Mouse (Mus musculus): ENCODE results near the gene Galnt10. TPM values are rescaled to one million over a fixed set of nuclear protein-coding genes. Genes with fewer than 3 reads are reported as not detected.

Galnt10 gene
- polyA plus RNA-seq, 1 experiment from 2014 or later: 19.3 TPM

DNA sequence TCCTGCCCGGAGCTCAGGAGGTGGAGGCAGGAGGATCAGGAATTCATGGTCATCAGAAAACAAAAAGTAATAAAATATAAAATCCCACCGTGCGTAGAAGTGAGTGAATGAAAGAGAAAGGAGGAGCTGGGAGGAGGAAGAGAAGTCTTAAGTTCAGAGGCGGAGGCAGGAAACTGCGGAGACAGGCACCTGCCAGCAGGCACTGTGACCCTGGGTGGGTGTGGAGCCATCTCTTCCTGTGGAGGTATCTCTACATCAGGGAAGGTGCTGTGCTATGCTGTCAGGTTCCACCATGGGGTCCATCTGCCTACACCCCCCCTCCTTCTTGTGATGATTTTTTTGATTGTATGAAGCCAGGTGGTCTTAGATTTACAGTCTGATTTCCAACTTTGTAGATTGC is 19.5 kb downstream of the Galnt10 start:
- Histone ChIP-seq H3K27ac (no peak overlapping the region), H3K27me3 (replicated peaks) (no peaks in the 10 kb centered on the region), H3K9ac (no peak overlapping the region), H3K9me3 (no peaks in the 10 kb centered on the region), H3K4me3 (replicated peaks) (no peak overlapping the region), H3K4me2 (replicated peaks) (no peak overlapping the region), H3K36me3 (no peaks in the 10 kb centered on the region), H3K4me1 (replicated peaks) (peaks cover 6% of the 10 kb centered on the region)
- ATAC-seq: no peak
- WGBS: 76% methylated on average over 5 of the region's 5 CpGs

DNA sequence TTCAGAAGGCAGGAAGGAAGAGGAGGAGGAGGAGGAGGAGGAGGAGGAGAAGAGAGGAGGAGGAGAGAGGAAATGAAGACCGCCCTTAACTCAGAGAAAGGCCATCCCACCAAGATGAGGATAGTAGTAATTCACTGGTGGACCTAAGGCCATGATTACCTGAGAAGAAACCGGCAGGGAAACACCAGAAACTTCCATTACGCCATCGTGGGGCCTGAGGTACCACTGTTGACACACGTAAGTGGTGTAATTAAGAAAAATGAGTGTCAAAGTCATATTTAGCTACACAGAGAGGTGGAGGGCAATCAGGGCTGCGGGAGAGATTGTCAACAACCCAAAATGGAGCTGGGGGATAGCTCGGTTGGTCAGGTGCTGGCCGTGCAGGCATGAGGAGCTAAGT is 23.0 kb downstream of the Galnt10 start:
- Histone ChIP-seq H3K4me1 (replicated peaks) (peaks cover 17% of the 10 kb centered on the region), H3K27me3 (replicated peaks) (no peaks in the 10 kb centered on the region), H3K9me3 (no peaks in the 10 kb centered on the region), H3K36me3 (no peaks in the 10 kb centered on the region), H3K9ac (no peak overlapping the region), H3K4me3 (replicated peaks) (no peak overlapping the region), H3K4me2 (replicated peaks) (no peak overlapping the region), H3K27ac (no peak overlapping the region)
- WGBS: 89% methylated on average over 8 of the region's 8 CpGs
- ATAC-seq: no peak

DNA sequence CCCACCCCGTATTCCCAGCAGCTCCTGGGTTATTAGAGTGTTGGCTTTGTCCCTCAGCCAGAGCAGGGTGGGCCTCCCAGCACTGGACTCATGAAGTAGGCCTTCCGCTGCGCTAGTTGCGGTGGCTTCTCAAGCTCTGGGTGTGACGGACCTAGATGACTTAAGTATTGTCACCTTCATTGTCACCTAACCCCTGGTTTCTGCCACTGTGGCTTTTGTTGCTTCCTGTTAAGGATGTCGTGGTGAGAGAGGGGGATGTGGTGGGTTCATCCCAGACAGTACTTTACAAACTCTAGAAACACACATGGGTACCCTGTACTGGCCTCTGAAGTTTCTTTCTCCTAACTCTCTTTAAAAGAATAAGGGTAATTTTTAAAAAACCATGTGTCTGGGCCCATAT is 24.3 kb downstream of the Galnt10 start:
- no peak overlapping the region for H3K27ac ChIP-seq
- ATAC-seq: no peak
- no peaks in the 10 kb centered on the region for H3K9me3 ChIP-seq
- 73% methylated on average over 6 of the region's 6 CpGs for WGBS
- H3K4me1 ChIP-seq (replicated peaks): peaks cover 20% of the 10 kb centered on the region
- H3K27me3 ChIP-seq (replicated peaks): no peaks in the 10 kb centered on the region
- no peaks in the 10 kb centered on the region for H3K36me3 ChIP-seq
- no peak overlapping the region for H3K4me2 ChIP-seq (replicated peaks)
- H3K9ac ChIP-seq: no peak overlapping the region
- H3K4me3 ChIP-seq (replicated peaks): no peak overlapping the region

DNA sequence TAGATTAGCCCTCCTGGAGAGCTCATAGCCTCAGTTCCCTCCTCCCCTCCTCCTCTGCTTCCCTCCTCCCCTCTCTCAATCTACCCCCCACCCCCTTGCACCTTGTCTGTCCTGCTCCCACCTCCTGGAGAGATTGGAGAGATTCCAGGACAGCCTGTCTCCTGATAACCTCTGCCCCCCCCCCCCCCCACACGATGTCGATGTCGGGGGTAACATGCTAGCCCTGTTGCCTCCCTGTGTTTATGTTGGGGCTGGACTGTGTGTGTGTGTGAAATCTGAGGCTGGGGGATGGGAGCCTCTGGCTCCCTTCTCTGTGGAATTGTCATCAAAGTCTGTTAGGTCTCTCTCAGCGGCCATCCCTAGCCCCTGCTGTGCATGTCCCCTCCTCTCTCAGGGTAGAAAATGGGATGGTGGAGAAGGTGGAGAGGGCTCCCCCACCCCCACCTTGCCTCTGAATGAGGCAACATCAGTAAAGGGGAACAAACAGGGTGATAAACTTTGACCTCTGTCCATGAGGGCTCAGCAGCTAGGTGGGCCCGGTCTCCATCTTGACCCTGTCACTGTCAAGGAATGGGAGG is 26.0 kb downstream of the Galnt10 start:
- H3K36me3 ChIP-seq: no peaks in the 10 kb centered on the region
- H3K9me3 ChIP-seq: no peaks in the 10 kb centered on the region
- no peaks in the 10 kb centered on the region for H3K27me3 ChIP-seq (replicated peaks)
- no peak overlapping the region for H3K9ac ChIP-seq
- WGBS: 12% methylated on average over 5 of the region's 5 CpGs
- no peak overlapping the region for H3K4me3 ChIP-seq (replicated peaks)
- H3K4me2 ChIP-seq (replicated peaks): no peak overlapping the region
- peaks cover 24% of the 10 kb centered on the region for H3K4me1 ChIP-seq (replicated peaks)
- 0 out of 2 replicates have a peak, but pooled peaks have one; percentile 17 for ATAC-seq
- no peak overlapping the region for H3K27ac ChIP-seq

DNA sequence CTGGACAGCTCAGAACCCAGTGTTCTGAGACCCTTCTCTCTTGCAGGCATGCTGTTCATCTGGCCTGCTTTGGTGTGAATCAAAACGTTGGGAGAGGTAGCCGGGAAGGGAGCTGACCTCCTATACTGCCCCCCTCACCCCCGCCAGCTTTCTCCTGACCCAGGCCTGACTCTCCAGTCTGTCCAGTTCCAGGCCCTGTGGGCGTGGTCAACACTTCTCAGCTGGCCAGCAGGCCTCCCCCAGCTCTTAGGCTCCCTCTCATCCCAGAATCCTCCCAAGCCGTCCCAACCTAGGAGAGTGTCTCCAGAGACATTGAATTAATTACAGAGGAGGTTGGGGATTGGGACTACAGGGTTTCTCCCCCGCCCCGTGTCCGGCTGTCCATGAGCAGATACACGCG is 26.6 kb downstream of the Galnt10 start:
- Histone ChIP-seq H3K36me3 (no peaks in the 10 kb centered on the region), H3K4me3 (replicated peaks) (no peak overlapping the region), H3K27me3 (replicated peaks) (no peaks in the 10 kb centered on the region), H3K4me2 (replicated peaks) (no peak overlapping the region), H3K9ac (no peak overlapping the region), H3K4me1 (replicated peaks) (peaks cover 24% of the 10 kb centered on the region), H3K27ac (no peak overlapping the region), H3K9me3 (no peaks in the 10 kb centered on the region)
- 0 out of 2 replicates have a peak, but pooled peaks have one; percentile 4 for ATAC-seq
- whole genome bisulfite sequencing: 51% methylated on average over 10 of the region's 10 CpGs

DNA sequence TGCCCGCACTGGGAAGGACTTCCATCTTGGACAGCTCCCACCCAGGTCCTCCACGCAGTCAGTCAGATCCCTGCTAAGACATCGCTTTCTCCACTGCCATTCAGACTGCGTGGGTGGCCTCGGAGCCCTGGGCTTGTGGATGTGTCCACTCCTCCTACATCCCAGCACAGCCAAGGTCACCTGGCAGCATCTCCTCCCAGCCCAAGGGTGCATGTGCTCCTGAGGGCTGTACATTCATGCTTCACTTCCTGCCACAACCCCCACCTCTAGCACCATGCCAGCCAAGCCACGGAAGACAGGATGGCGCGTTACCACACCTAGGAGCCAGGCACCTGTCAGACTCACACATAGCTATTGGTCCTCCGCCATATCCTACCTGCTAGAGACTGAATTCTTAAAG is 27.8 kb downstream of the Galnt10 start:
- H3K27ac ChIP-seq: no peak overlapping the region
- H3K4me1 ChIP-seq (replicated peaks): peaks cover 31% of the 10 kb centered on the region
- no peaks in the 10 kb centered on the region for H3K27me3 ChIP-seq (replicated peaks)
- no peak overlapping the region for H3K4me2 ChIP-seq (replicated peaks)
- no peaks in the 10 kb centered on the region for H3K9me3 ChIP-seq
- no peaks in the 10 kb centered on the region for H3K36me3 ChIP-seq
- 76% methylated on average over 9 of the region's 9 CpGs for WGBS
- H3K4me3 ChIP-seq (replicated peaks): no peak overlapping the region
- ATAC-seq: no peak
- H3K9ac ChIP-seq: no peak overlapping the region

DNA sequence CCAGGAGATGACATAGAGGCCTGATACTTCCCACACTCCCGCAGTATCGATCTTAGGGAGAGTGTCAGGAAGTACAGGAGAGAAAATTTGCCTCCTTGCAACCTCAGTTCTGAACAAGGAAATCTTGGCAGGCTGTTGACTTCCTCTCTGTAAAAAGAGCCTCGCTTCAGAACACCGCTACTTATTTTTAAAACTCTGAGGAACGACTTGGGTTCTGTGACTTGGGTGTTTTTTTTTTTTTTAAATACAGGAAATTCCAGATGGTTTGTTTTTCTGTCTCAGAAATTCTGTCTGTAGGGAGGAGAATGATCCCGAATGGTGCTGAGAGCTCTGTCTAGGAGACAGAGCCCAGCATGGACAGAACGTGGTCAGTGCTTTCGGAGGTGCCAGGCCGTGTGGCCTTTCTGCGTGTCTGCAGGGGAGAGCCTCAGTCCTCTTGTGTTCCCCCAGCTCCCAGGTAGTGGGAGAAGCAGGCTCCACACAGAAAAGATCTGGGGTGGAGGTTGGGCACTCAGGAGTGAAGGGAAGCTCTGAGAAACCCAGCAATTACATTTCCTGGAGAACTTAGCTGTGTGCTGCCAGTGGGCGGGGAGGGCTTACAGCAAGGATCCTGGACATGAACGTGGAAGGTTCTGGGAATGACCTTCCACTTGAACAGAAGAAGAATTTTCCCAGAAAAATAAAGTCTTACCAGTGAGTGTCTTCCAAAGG is 28.9 kb downstream of the Galnt10 start:
- no peaks in the 10 kb centered on the region for H3K36me3 ChIP-seq
- peak overlapping the region; percentile 87 for H3K27ac ChIP-seq
- no peaks in the 10 kb centered on the region for H3K27me3 ChIP-seq (replicated peaks)
- peaks cover 31% of the 10 kb centered on the region for H3K4me1 ChIP-seq (replicated peaks)
- H3K9ac ChIP-seq: no peak overlapping the region
- H3K9me3 ChIP-seq: no peaks in the 10 kb centered on the region
- H3K4me3 ChIP-seq (replicated peaks): no peak overlapping the region
- peak; percentile 32 for ATAC-seq
- H3K4me2 ChIP-seq (replicated peaks): peak overlapping the region; percentile 5; the same call in 1 of the 2 replicates
- 32% methylated on average over 12 of the region's 12 CpGs for WGBS

DNA sequence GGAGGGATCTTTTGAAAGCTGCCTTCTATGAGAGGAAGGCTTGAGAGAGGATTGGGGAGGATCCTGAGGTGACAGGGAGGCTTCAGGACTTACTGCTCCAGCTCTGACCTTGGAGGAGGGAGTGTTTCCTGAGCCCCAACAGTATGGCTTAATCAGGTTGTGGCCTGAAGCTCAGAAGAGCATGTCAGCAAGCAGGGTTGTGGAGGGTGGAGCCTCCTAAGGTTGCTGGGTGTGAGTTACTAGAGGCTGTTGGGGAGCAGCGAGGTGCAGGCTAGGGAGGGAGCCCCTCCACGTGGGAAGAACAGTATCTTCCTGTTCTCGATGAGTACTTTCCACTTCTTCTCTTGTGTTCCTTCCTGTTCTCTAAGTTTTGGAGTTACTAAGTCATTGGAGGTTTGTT is 32.0 kb downstream of the Galnt10 start:
- H3K9ac ChIP-seq: no peak overlapping the region
- 55% methylated on average over 3 of the region's 3 CpGs for WGBS
- H3K27ac ChIP-seq: no peak overlapping the region
- no peaks in the 10 kb centered on the region for H3K9me3 ChIP-seq
- H3K4me2 ChIP-seq (replicated peaks): no peak overlapping the region
- H3K36me3 ChIP-seq: no peaks in the 10 kb centered on the region
- no peaks in the 10 kb centered on the region for H3K27me3 ChIP-seq (replicated peaks)
- no peak for ATAC-seq
- H3K4me1 ChIP-seq (replicated peaks): peaks cover 24% of the 10 kb centered on the region
- no peak overlapping the region for H3K4me3 ChIP-seq (replicated peaks)

DNA sequence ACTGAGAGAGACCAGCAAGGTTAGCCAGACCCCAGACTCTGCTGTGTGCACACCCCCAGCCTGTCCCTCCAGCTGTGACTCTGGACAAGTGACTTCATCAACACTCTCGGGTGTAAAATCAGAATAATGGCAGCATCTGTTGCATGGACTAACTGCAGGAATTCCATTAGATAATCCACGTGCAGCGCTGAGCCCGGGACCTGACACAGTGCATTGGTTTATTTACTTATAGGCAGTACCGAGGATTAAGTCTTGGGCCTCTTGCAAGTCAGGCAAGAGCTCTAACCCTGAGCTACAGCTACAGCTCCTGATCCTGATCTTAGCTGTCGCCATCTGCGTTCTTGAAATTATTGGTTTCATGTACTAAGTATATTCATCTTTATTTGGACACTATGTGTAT is 37.3 kb downstream of the Galnt10 start:
- peaks cover 28% of the 10 kb centered on the region; the same call in 1 of the 2 replicates for H3K4me1 ChIP-seq (replicated peaks)
- H3K9ac ChIP-seq: no peak overlapping the region
- no peaks in the 10 kb centered on the region for H3K27me3 ChIP-seq (replicated peaks)
- H3K9me3 ChIP-seq: no peaks in the 10 kb centered on the region
- no peak for ATAC-seq
- no peaks in the 10 kb centered on the region for H3K36me3 ChIP-seq
- no peak overlapping the region for H3K4me2 ChIP-seq (replicated peaks)
- H3K27ac ChIP-seq: no peak overlapping the region
- H3K4me3 ChIP-seq (replicated peaks): no peak overlapping the region
- 29% methylated on average over 7 of the region's 7 CpGs for WGBS

DNA sequence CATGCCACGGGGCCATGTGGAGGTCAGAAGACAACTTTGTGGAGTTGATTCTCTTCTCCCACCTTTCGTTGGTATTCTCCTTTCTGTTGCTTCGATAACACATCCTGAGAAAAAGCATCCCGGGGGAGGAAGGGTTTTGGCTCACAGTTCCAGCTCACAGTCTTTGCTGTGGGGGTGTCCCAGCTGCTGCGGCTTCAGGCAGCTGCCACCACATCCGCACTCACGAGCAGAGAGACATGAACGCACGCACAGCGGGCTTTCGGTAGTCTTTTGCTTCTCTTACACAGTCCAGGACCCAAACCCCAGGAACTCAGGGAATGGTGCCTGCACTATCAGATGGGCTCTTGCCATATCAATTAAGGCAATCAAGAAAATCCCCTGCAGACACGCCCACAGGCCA is 37.9 kb downstream of the Galnt10 start:
- no peaks in the 10 kb centered on the region for H3K9me3 ChIP-seq
- H3K27me3 ChIP-seq (replicated peaks): no peaks in the 10 kb centered on the region
- no peak overlapping the region for H3K9ac ChIP-seq
- 54% methylated on average over 12 of the region's 12 CpGs for WGBS
- no peak for ATAC-seq
- H3K4me3 ChIP-seq (replicated peaks): no peak overlapping the region
- H3K4me2 ChIP-seq (replicated peaks): no peak overlapping the region
- no peaks in the 10 kb centered on the region for H3K36me3 ChIP-seq
- H3K27ac ChIP-seq: no peak overlapping the region
- peaks cover 32% of the 10 kb centered on the region for H3K4me1 ChIP-seq (replicated peaks)

DNA sequence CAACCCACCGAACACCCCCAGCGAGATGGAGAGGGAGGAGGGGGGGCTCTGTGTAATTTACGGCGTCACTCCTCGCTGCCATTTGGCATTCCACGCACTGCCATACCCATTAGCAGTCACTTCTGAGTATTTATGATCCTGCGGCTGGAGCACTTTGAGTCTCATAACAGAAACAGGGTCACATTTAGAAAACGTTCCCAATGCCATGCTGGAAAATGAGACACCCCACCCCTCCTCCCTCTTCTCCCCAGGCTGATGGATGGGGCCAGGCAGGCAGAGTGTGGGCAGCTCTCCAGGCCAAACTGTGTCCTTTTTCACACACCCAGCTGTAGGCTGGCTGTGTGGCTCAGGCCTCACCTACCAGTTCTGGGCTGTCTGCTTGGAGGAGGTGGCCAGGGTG is 38.7 kb downstream of the Galnt10 start:
- no peaks in the 10 kb centered on the region for H3K36me3 ChIP-seq
- no peak overlapping the region for H3K9ac ChIP-seq
- WGBS: 36% methylated on average over 8 of the region's 8 CpGs
- H3K9me3 ChIP-seq: no peaks in the 10 kb centered on the region
- H3K4me2 ChIP-seq (replicated peaks): no peak overlapping the region
- peaks cover 40% of the 10 kb centered on the region for H3K4me1 ChIP-seq (replicated peaks)
- H3K27me3 ChIP-seq (replicated peaks): no peaks in the 10 kb centered on the region
- H3K4me3 ChIP-seq (replicated peaks): no peak overlapping the region
- no peak overlapping the region for H3K27ac ChIP-seq
- ATAC-seq: no peak

DNA sequence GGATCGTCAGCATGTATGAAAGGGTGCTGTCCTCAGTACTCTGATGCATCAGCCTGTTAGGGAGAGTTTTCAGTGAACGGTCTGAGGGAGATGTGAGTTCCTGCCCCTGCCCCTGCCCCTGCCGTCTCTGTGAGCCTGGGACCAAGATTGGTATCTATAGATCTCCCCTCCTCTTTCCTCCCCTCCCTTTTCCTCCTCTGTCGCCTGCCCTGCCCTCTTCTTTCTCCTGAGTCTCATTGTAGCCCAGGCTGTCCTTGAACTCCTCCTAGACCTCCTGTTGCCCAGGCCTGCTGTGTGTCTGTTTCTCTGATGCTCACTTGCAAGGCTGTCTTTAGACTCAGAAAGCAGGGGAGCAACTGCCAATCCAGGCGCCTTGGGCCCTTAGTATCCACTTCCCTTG is 39.6 kb downstream of the Galnt10 start:
- WGBS: 54% methylated on average over 5 of the region's 5 CpGs
- Histone ChIP-seq H3K27me3 (replicated peaks) (no peaks in the 10 kb centered on the region), H3K4me1 (replicated peaks) (peaks cover 47% of the 10 kb centered on the region), H3K4me3 (replicated peaks) (no peak overlapping the region), H3K9me3 (no peaks in the 10 kb centered on the region), H3K36me3 (no peaks in the 10 kb centered on the region), H3K4me2 (replicated peaks) (no peak overlapping the region), H3K27ac (no peak overlapping the region), H3K9ac (no peak overlapping the region)
- ATAC-seq: no peak

Data from intestine, embryonic 15.5 days (tissue).